Mouse (Mus musculus) liver, embryonic 12.5 days (tissue): ENCODE results near the gene Gm45785. TPM values are rescaled to one million over a fixed set of nuclear protein-coding genes. Genes with fewer than 3 reads are reported as not detected.
A peak's percentile ranks its signal among the peaks of the same experiment; 100 is the strongest.
"Not testable (repeated sequence)": the region's sequence is repeated elsewhere in the genome, so short reads cannot be mapped to it uniquely, and the experiment has no call there.

Experiments
- ATAC-seq: fragments of 200-750 bp; cut with Nextera tagmentation; 2 replicates; pipeline ENCODE4 v1.8.0; 2017; ENCODE audit warnings: moderate number of reproducible peaks, mild to moderate bottlenecking, moderate library complexity
- H3K27ac ChIP-seq: fragments of 300-500 bp; sonication (generic); 2 replicates; pipeline ENCODE4 v1.5.1; 2016; ENCODE audit warnings: mild to moderate bottlenecking
- H3K27me3 ChIP-seq: fragments of 300-500 bp; sonication (generic); replicated peaks from 2 replicates; pipeline ENCODE4 v1.6.1; 2016; ENCODE audit warnings: mild to moderate bottlenecking, moderate library complexity
- H3K36me3 ChIP-seq: fragments of 300-500 bp; sonication (generic); 2 replicates; pipeline ENCODE4 v1.6.1; 2016; ENCODE audit warnings: mild to moderate bottlenecking, moderate library complexity
- H3K4me1 ChIP-seq: fragments of 300-500 bp; sonication (generic); 2 replicates; pipeline ENCODE4 v1.6.1; 2016
- H3K4me2 ChIP-seq: fragments of 300-500 bp; sonication (generic); 2 replicates; pipeline ENCODE4 v1.6.1; 2016; ENCODE audit warnings: mild to moderate bottlenecking, moderate library complexity
- H3K4me3 ChIP-seq: fragments of 300-500 bp; sonication (generic); 2 replicates; pipeline ENCODE4 v1.5.1; 2016; ENCODE audit warnings: mild to moderate bottlenecking, moderate library complexity
- H3K9ac ChIP-seq: fragments of 300-500 bp; sonication (generic); 2 replicates; pipeline ENCODE4 v1.6.1; 2016; ENCODE audit warnings: mild to moderate bottlenecking, moderate library complexity
- H3K9me3 ChIP-seq: fragments of 300-500 bp; sonication (generic); replicated peaks from 2 replicates; pipeline ENCODE4 v1.6.1; 2016; ENCODE audit warnings: mild to moderate bottlenecking, moderate library complexity
- WGBS: fragments of 180-500 bp; shearing (Covaris S2); methylation state at CpG from one replicate; pipeline ENCODE4 v1.1.7; 2016; ENCODE audit not compliant: insufficient replicate concordance; 5-methylcytosine and 5-hydroxymethylcytosine counted together
- polyA plus RNA-seq: library from polyadenylated mRNA; unstranded; fragments of >200 nt; fragmentation: Nextera tagmentation; extraction: Ambion mirVana; gene quantifications from 2 replicates; pipeline ENCODE4 v1.2.1, GENCODE M21; 2016

The Gm45785 gene
- polyA plus RNA-seq: not detected in 2 replicates

- H3K9ac ChIP-seq: peak within 1 kb of the TSS; percentile 87
- peak within 1 kb of the TSS; percentile 89 for H3K4me3 ChIP-seq
- peak; percentile 77 for ATAC-seq
- under 1% methylated on average over 51 of the region's 51 CpGs for WGBS
- H3K4me1 ChIP-seq: peaks cover 44% of the 10 kb centered on the region
- no peaks in the 10 kb centered on the region for H3K27me3 ChIP-seq
- H3K36me3 ChIP-seq: peaks cover 70% of the 10 kb centered on the region
- H3K4me2 ChIP-seq: peak within 1 kb of the TSS; percentile 96
- peak within 1 kb of the TSS; percentile 98 for H3K27ac ChIP-seq
- H3K9me3 ChIP-seq: no peaks in the 10 kb centered on the region
Measured at GRCm38 (mm10) chr7:140855860-140856784, at the start of gene Gm45785. Gene Gm45785, minus strand, starts transcription at chr7:140856331.

DNA sequence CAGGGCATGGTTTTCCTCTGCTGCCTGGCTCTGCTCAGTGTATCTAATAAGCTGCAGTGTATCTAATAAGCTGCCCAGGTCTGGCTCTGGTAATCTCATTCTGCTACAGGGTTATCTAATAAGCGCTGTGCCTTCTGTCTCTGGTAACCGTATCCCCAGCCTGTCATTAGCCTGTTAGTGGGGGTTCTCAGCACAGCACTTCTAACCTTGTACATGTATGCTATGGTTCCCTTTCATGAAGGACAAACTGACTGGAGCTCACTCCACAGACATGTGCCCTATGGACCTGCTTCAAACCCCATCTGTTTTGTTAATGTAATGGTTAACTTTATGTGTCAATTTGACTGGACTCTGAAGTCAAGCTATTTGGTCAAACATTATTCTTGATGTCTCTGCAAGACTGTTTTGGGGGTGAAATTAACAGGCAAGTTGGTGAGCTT is 49.5 kb upstream of the Gm45785 start:
- 31% methylated on average over 2 of the region's 2 CpGs for whole genome bisulfite sequencing
- Histone ChIP-seq H3K9ac (no peak overlapping the region), H3K4me1 (peaks cover 14% of the 10 kb centered on the region; the same call in 1 of the 2 replicates), H3K36me3 (no peaks in the 10 kb centered on the region), H3K27me3 (no peaks in the 10 kb centered on the region; the same call in 1 of the 2 replicates), H3K27ac (peak overlapping the region; percentile 54), H3K4me2 (peak overlapping the region; percentile 28; the same call in 1 of the 2 replicates), H3K9me3 (no peaks in the 10 kb centered on the region), H3K4me3 (no peak overlapping the region)
- peak; percentile 46; the same call in 1 of the 2 replicates for ATAC-seq

DNA sequence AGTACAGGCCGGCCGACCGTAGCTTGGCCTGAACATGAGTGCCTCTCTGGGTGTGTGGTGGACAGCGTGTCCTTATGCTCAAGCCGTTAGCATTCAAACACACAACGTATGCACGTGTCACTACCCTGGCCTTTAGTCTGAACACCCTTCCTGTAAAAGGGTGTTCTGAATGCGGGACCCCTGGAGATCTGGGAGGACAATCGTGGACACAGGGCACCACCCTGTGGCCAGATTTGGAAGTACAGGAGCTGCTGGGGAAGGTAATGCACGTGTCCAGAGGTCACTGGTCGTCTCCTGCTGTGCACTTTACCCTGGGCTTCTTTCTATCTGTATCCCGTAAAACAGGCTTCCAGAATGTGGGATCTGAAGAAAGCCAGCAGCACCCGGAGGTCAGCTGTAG is 47.1 kb upstream of the Gm45785 start:
- H3K4me1 ChIP-seq: peaks cover 2% of the 10 kb centered on the region; the same call in 1 of the 2 replicates
- H3K4me3 ChIP-seq: no peak overlapping the region
- H3K9me3 ChIP-seq: no peaks in the 10 kb centered on the region
- WGBS: 24% methylated on average over 13 of the region's 13 CpGs
- no peak overlapping the region for H3K9ac ChIP-seq
- ATAC-seq: peak; percentile 36
- H3K27me3 ChIP-seq: no peaks in the 10 kb centered on the region
- no peak overlapping the region for H3K4me2 ChIP-seq
- H3K27ac ChIP-seq: no peak overlapping the region
- peaks cover 14% of the 10 kb centered on the region for H3K36me3 ChIP-seq

- no peak overlapping the region for H3K4me3 ChIP-seq
- ATAC-seq: no peak
- WGBS: 74% methylated on average over 15 of the region's 15 CpGs
- peaks cover 24% of the 10 kb centered on the region for H3K36me3 ChIP-seq
- no peaks in the 10 kb centered on the region for H3K4me1 ChIP-seq
- no peaks in the 10 kb centered on the region for H3K9me3 ChIP-seq
- no peaks in the 10 kb centered on the region for H3K27me3 ChIP-seq
- no peak overlapping the region for H3K9ac ChIP-seq
- no peak overlapping the region for H3K4me2 ChIP-seq
- no peak overlapping the region for H3K27ac ChIP-seq
Measured at GRCm38 (mm10) chr7:140902036-140902875, 46.1 kb upstream of the Gm45785 start.

DNA sequence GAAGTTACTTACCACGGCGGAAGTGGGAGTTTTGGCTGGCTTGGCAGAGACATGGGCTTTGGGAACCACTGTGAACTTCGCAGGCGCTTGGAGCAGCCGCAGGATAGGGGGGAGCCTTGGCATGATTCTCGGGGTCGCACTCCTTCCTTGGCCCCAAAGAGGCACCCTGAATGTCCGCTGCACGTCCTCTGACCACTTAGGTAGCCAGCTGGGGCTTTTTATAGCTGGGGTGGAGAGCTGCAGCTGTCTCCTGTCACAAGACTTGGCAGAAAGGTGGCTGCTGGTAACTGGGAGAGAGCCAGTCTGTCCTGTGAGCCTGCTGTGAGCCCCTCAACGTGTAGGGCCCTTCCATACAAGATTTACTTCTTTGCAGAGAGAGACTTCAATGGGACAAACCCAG is 44.1 kb upstream of the Gm45785 start, which contains the start of gene Cox8b:
TSS of gene Cox8b (minus strand) at position 227 of the 400 bp plus-strand sequence.
- no peaks in the 10 kb centered on the region for H3K4me1 ChIP-seq
- H3K27ac ChIP-seq: no peak within 1 kb of the TSS
- no peaks in the 10 kb centered on the region for H3K9me3 ChIP-seq
- no peak within 1 kb of the TSS for H3K4me2 ChIP-seq
- H3K9ac ChIP-seq: no peak within 1 kb of the TSS
- no peaks in the 10 kb centered on the region for H3K27me3 ChIP-seq
- H3K36me3 ChIP-seq: peaks cover 42% of the 10 kb centered on the region
- no peak for ATAC-seq
- WGBS: 69% methylated on average over 10 of the region's 10 CpGs
- H3K4me3 ChIP-seq: no peak within 1 kb of the TSS

DNA sequence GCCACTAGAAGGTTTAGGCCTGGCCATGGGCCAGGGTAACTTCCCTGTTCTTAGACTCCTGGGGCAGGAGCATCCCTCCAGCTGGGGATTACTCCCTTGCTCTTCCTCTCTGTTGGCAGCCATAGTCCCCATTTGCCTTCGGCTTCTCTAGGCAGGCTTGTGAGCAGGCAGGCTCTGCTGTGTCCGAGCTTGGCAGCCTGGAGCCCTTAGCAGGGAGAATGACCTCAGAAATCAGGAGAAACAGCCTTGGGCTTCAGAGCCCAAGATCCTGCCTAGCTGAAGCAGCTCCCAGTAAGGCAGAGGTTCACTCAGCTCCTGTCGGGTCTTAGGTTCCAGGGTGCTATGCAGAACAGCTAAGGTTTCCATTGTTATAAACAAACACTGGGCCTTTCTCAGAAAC is 43.0 kb upstream of the Gm45785 start:
- H3K9me3 ChIP-seq: no peaks in the 10 kb centered on the region
- H3K36me3 ChIP-seq: peaks cover 52% of the 10 kb centered on the region
- ATAC-seq: no peak
- H3K27me3 ChIP-seq: no peaks in the 10 kb centered on the region
- no peak overlapping the region for H3K9ac ChIP-seq
- H3K4me2 ChIP-seq: no peak overlapping the region
- H3K4me1 ChIP-seq: no peaks in the 10 kb centered on the region
- H3K27ac ChIP-seq: no peak overlapping the region
- 75% methylated on average over 3 of the region's 3 CpGs for WGBS
- H3K4me3 ChIP-seq: no peak overlapping the region

DNA sequence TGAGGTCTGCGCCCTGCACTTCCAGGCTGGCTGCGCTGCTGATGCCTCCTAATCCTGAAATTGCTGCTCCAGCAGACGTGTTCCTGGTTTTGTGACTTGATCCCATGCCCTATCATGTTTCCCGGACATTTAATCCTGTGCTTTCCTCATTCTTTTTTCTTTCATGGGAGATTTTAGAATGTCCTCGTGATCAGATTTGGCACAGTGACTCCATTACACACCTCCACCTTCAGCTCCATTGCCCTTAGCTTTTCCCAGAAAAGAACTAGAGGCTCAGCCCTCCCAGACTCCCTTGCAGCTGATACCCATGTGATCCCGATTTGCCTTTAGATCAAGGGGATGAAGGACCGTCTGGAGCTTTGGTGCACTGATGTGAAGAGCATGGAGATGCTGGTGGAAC is 41.7 kb upstream of the Gm45785 start:
- no peak overlapping the region for H3K4me3 ChIP-seq

GRCm38 (mm10) chr7:140894611-140895010 is 38.5 kb upstream of the Gm45785 start:
- ATAC-seq: no peak
- H3K4me3 ChIP-seq: no peak overlapping the region
- no peak overlapping the region for H3K4me2 ChIP-seq
- H3K27me3 ChIP-seq: no peaks in the 10 kb centered on the region
- 89% methylated on average over 3 of the region's 3 CpGs for WGBS
- no peaks in the 10 kb centered on the region for H3K4me1 ChIP-seq
- peaks cover 87% of the 10 kb centered on the region for H3K36me3 ChIP-seq
- no peaks in the 10 kb centered on the region for H3K9me3 ChIP-seq
- H3K27ac ChIP-seq: no peak overlapping the region
- H3K9ac ChIP-seq: no peak overlapping the region

More for the DNA sequence above, 41.7 kb upstream of the Gm45785 start:
- peaks cover 64% of the 10 kb centered on the region for H3K36me3 ChIP-seq
- H3K9ac ChIP-seq: no peak overlapping the region
- no peaks in the 10 kb centered on the region for H3K9me3 ChIP-seq
- no peaks in the 10 kb centered on the region for H3K27me3 ChIP-seq
- no peaks in the 10 kb centered on the region for H3K4me1 ChIP-seq
- H3K4me2 ChIP-seq: no peak overlapping the region
- no peak for ATAC-seq
- WGBS: 81% methylated on average over 7 of the region's 7 CpGs
- H3K27ac ChIP-seq: no peak overlapping the region

DNA sequence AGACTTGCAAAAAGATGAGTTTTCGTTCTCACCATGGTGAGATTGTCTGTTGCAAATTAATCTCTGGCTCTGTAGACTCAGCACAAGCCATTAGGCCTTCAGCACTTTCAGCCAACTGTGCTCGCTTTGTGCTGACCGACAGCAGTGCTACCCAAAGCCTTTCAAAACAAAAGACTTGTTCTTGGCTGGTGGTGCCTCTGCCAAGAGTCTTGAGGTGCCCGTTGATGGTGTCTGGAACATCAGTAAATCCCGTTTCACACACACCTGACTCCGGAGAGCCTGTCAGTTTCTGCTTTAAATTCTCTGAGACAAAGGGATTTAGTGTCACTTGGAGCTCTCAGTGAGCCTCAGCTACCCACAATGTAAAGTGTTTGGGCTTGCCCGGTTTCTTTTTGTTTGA is 37.9 kb upstream of the Gm45785 start:
- no peak overlapping the region for H3K4me2 ChIP-seq
- peaks cover 87% of the 10 kb centered on the region for H3K36me3 ChIP-seq
- no peak overlapping the region for H3K9ac ChIP-seq
- WGBS: 86% methylated on average over 7 of the region's 7 CpGs
- H3K9me3 ChIP-seq: no peaks in the 10 kb centered on the region
- no peak overlapping the region for H3K27ac ChIP-seq
- no peaks in the 10 kb centered on the region for H3K27me3 ChIP-seq
- no peak for ATAC-seq
- H3K4me3 ChIP-seq: no peak overlapping the region
- no peaks in the 10 kb centered on the region for H3K4me1 ChIP-seq

DNA sequence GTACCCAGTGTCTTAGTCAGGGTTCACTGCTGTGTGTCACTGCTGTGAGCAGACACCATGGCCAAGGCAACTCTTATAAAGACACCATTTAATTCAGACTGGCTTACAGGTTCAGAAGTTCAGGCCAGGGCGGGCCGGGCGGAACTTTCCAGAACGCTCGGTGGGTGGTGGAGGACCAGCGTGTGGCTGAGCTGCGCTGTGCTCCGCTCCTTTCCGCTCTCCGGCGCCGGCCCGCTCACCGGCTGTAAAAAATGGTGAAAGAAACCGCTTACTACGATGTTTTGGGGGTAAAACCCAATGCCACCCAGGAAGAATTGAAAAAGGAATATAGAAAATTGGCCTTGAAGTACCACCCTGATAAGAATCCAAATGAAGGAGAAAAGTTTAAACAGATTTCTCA is 34.5 kb upstream of the Gm45785 start:
- not testable (repeated sequence) for H3K9me3 ChIP-seq, H3K4me3 ChIP-seq, H3K27me3 ChIP-seq, ATAC-seq, H3K9ac ChIP-seq, H3K4me1 ChIP-seq, H3K27ac ChIP-seq, H3K4me2 ChIP-seq
- 96% methylated on average over 16 of the region's 16 CpGs for WGBS
- H3K36me3 ChIP-seq: peaks cover 87% of the 10 kb centered on the region

DNA sequence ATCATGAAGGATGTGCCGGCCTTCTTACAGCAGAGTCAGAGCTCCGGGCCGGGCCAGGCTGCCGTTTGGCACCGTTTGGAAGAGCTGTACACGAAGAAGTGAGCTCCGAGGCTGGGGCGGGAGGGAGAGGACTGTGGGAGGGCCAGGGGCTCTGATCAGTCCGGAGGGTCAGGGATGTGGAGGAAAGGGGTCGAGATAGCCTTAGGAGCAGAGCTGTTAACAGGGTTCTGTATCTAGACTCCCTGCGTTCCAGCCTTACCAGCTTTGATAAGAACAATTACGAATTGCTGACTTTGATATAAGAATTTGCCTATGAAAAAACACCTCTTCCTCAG is 26.3 kb upstream of the Gm45785 start:
- 1% methylated on average over 12 of the region's 12 CpGs for WGBS
- Histone ChIP-seq H3K27ac (peak overlapping the region; percentile 90), H3K4me3 (peak overlapping the region; percentile 99), H3K4me2 (peak overlapping the region; percentile 91), H3K36me3 (peaks cover 49% of the 10 kb centered on the region), H3K4me1 (peaks cover 43% of the 10 kb centered on the region), H3K9me3 (no peaks in the 10 kb centered on the region), H3K9ac (peak overlapping the region; percentile 88), H3K27me3 (no peaks in the 10 kb centered on the region)
- peak; percentile 44 for ATAC-seq
